Mouse (Mus musculus) NIH3T3 (cell line): ENCODE measurements around the gene Tgfbr1.
"Not testable (repeated sequence)": the region's sequence is repeated elsewhere in the genome, so short reads cannot be mapped to it uniquely, and the experiment has no call there.

Source experiments
- DNase-seq: peaks from one replicate; pipeline ENCODE4 v3.0.0-alpha.2; 2012; ENCODE audit warnings: low read depth

Gene Tgfbr1

DNA sequence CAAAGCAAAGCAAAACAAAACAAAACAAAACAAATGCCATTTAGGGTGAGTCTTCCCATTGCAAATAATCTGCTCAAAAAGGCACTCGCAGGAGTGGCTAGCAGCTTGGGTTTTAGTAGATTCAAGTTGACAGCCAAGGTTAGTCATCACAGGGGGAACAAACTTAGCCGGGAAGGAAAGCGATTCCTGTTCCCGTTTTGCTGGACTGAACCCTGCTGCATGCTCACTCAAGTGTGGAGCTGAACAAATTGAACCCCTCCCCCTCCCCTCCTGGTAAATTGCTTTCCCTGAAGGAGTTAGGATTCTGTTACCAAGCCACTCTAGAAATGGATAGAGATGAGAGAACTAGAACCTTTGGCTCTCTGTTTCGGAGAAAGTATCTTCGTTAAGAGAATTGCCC, 3.3 kb upstream of the Tgfbr1 start:
- DNase-seq: peak; percentile 39

DNA sequence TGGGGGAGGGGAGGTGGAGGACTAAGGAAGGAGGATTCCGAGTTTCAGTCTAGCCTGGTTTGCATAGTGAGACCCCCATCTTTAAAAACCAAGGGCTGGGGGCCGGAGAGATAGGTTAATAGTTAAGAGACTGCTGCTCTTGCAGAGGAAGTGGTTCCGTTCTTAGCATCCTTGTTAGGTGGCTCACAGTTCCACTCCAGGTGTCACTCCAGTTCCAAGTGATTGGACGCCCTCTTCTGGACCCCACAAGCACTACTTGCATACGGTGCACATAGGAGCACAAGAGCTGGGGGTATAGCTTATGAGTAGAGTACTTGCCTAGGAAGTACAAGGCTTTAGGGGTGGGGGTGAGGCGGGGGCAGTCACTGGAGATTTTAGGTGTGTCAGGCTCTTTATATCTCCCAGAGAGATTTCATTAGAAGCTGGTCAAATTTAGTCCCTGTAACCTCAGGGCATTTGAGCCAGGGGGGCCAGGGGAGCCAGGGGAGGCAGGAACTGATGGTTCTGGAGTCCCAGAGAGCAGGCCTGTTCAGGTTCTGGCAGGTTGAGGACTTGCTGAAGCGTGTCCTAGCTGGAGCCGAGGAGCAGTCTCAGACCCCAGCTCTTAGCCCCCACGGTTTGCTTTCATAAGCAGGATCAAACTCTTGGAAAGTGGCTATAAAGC, 1.5 kb upstream of the Tgfbr1 start:
- peak; percentile 62 for DNase-seq

DNA sequence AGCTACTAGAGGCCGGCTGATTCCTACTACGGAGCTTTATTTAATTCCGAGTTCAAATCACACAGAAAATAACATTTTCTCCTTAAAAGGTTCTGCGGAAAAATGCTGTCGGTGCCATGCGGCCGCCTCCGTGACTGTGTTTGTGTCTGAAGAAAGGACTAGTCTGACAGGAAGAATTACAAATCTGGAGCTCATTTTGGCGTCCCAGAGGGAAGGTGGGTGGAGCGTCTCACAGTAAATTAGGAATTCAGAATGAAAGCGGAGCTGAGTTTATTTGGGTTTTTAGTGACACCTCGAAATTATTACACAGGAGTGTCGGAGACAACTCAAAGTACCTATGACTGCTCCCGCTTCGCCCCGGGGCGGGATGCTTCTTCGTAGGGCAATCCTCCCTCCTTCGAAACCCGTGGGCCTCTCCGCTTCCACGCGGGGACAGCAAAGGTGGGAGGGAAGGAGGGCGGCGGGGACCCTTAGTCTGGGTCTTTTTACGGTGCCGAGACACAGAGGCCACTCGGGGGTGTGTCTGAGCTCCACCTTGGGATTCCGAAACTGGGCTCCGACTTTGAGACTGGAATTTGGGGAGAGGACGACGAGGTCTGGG, 861 bp upstream of the Tgfbr1 start:
- peak; percentile 65 for DNase-seq

DNA sequence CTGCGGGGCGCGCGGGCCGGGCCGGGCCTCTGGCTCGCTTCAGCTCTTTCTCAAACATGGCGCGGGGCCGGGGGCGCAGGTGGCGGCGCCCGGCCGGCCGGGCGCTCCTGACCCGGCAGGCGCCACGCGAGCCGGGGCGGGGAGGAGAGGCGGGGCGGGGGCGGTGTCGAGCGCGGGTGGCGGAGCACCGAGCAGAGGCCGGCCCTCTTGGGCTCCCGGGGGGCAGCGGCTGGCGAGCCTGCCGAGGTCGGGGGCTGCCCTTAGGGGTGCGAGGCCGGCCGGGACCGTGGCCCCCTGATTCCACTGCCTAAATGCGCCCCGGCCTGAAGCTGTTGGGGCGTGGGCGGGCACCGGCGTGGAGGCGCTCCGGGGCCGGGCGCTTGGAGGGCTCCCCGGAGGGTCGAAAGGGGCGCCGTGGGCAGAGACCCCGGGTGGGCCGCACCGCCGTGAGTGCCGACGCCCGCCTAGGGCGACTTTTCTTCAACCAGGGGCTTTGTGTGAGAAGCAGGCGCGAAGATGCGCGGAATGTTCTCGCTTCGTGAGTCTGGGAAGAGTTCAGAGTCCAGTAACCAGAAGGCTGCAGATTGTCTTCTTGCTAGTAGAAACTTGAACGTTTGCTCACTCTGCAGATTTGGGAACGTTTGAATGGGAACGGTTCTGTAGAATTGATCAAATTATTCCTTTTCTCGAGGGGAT, 542 bp downstream of the Tgfbr1 start:
- peak; percentile 73 for DNase-seq

DNA sequence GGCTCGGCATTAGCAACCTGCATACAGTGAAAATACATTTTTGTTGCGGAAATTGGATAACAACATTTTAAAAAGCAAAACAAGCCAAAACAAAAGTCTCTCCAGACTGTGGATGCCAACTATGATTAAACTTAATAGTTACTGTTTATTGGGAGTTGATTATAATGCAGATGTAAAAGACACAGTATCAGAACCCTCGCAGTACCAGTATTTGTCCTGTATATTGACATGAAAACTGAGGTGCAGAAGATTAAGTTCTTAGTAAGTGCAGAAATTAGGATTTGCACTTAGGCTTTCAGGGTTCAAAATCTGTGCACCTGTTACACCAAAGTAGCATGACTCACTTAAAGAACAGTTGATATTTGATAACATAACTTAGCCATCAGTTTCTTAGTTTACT, 1.3 kb downstream of the Tgfbr1 start:
- no peak for DNase-seq

DNA sequence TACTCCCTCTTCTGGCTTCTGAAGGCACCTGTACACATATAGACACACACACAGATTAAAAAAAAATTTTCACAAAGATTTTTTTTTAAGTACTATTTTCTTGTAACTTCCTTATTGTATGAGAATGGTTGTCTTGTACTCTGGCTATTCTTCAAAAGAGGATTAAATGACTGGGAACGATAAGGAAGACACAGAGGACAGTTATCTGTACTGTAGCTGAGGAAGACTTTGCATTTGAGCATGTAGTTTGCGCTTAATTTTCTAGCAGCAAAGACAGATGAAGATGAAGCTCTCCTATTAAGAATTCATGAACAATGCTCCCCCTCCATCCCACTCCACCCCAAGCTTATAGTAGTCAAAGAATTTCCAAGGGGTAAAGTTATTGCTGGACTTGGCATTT, 9.6 kb downstream of the Tgfbr1 start:
- DNase-seq: no peak

DNA sequence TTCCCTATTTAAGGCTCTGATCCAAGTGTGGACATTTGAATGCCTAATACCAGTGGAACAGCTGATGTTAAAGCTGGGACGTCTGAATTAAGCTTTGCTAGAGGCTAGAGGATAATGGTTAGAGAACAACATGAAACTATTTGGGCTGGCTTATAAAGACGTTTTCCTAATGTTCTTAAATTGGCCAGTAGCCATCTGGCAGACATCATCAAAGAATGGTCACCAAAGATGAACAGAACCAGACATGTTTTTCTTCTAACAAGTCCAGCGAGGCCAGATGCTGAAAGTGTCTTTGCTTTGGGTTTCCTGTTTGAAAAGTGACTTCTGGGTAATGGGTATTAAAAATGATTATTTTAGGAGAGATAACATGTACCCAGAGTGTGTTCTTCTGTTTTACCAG, 10.1 kb downstream of the Tgfbr1 start:
- no peak for DNase-seq

DNA sequence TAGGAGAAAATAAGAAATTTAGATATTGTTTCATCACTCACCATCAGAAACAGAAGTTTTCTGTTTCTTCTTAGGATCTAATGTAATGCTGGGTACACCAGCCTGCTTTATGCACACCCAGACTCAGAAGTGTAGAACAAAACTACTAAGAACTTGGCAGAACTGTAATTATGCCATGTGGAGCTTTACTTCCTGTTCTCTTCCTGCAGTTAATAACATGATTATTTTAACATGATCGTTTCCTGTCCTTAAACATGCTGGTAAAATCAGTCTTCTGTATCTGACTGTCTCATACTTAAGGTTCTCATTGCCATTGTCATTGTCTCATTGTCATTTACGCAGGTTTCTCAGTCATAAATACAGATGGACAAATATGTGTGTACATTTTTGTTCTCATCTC, 15.7 kb downstream of the Tgfbr1 start:
- no peak for DNase-seq

DNA sequence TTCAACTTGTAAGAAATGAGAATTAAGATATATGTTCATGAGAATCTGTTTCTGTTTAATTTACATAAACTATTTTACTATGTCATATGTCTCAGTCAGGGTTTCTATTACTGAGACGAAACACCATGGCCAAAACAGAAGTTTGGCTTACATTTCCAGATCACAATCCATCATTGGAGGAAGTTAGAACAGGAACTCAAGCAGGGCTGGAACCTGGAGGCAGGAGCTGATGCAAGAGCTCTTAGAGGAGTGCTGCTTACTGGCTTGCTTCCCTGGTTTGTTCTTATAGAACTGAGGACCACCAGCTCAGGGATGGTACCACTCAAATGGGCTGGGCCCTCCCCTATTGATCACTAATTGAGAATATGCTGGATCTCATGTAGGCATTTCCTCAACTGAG, 25.7 kb downstream of the Tgfbr1 start:
- DNase-seq: no peak

DNA sequence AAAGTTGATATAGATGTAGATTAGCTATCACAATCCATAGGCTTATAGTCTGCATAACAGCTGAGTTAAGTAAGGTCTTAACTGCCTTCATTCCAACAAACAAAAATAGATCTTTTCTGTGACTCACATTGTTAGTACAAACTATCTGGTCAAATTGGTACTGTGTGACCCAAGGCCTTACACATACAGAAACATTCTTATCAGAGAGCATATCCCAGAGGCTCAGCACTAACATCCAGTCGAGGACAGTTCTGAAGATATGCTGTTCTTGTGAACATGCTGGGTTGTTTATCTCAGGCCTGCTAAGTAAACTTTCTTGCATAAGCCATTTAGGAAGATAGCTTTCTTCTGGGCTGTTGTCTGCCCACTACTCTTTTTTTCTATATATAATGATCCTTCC, 29.4 kb downstream of the Tgfbr1 start:
- no peak for DNase-seq

DNA sequence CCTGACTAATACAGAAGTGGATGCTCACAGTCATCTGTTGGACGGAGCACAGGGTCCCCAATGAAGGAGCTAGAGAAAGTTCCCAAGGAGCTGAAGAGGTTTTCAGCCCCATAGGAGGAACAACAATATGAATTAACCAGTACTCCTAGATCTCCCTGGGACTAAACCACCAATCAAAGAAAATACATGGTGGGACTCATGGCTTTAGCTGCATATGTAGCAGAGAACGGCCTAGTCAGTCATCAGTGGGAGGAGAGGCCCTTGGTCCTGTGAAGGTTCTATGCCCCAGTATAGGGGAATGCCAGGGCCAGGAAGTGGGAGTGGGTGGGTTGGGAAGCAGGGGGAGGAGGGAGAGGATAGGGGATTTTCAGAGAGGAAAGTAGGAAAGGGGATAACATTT, 38.9 kb downstream of the Tgfbr1 start:
- not testable (repeated sequence) for DNase-seq

DNA sequence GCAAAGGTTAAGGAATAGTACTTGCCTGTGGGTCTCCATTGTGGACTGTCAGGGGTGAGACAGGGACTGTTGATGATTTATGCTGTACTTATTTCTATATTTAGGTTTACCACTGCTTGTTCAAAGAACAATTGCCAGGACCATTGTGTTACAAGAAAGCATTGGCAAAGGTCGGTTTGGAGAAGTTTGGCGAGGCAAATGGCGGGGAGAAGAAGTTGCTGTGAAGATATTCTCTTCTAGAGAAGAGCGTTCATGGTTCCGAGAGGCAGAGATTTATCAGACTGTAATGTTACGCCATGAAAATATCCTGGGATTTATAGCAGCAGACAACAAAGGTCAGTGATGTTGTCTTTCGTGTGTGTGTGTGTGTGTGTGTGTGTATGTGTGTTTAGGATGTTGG, 43.2 kb downstream of the Tgfbr1 start:
- no peak for DNase-seq

DNA sequence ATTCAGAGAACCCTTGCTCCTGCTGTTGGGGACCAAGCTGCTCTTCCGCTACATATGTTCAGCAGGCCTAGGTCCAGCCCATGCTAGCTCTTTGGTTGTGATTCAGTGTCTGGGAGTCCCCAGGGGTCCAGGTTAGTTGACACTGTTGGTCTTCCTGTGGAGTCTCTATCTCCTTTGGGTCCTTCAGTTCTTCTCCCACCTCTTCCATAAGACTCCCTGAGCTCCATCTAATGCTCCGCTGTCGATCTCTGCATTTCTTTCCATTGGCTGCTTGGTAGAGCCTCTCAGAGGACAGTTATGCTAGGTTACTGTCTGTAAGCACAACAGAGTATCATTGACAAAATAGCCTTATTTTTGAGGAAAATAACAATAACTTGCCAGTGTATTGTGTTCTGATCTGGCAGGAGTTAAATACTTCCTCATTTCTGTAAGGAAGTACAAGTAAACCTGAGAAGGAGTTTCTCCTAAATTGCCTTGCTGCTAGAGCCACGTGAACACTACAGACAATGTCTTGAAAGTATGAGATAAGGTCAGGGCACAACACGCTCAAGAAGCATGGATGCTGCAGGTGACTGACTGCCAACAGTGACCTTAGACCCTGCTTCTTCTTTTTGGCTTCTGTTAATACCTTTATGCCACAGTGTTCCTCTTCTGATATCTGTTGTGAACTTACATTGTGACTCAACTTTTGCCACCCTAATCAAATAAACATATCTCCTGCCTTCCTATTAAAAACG, 45.1 kb downstream of the Tgfbr1 start:
- DNase-seq: no peak

DNA sequence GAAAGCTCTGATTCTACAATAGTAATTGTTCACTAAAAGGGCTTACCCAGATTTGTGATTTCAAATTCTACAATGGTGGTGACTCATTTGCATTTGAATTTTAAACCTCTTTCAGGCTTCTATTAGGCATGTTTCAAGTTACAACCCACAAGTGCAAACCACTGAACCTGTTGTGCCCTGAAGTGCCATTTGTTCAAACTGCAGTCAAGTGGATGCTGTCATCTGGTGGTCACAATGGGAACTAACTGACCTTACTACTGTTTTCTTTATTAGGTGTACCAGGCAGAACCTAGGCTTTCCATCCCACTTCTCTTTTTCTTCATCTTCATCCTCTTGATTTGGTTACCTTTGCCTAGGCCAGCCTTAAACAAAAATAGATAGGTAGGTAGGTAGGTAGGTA, 46.8 kb downstream of the Tgfbr1 start:
- DNase-seq: peak; percentile 66

DNA sequence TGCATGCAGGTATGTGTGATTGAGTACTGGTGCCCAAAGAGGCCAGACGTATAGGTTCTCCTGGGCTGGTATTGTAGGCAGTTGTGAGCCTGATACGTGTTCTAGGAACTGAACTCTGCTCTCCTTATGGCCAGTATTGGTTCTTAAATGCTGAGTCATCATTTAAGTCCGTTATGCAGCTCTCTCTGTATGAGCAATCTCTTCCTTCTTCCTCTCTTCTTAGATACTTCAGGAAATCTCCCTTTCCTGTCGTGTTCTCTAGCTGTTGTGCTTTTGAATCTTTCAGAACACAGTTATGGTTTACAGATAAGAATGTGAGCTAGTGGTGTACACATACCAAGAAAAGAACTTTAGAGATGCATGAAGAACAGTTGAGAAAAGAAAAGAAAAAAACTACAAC, 47.3 kb downstream of the Tgfbr1 start:
- no peak for DNase-seq

DNA sequence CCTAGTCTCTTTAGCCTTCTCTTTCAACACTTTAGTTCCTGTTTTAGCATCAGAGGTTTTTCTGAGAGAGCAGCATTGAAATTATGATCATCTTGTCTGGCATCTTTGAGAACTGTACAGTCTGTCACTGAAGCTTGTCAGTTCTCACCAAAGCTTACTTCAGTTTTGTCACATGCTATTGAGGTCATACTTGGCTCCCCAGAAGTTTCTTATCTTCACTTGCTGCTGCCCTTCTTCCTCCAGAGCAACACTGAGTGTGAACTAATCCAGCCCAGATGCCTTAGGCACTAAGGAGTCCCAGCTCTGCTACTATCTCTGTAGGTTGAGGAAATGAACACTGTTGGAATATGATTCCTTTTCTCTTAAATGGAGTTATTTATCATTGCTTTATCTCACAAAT, 49.2 kb downstream of the Tgfbr1 start:
- no peak for DNase-seq

DNA sequence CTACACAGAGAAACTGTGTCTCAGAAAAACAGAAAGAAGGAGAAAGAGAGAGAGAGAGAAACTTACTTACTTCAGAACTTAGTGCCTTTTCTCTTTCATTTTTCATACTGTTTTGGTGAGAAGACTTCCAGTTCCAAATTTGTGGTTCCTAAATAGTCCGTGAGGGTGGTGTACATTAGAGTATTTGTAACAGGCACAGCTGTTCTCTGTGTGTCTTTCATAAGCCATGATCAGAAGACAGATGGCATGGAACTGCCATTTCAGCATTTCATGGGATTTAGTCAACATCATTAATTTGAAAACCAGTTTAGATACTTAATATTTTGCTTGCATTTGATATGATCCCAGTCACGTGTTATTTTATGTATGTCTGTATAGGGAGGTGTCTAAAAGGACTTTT, 51.5 kb downstream of the Tgfbr1 start:
- no peak for DNase-seq

DNA sequence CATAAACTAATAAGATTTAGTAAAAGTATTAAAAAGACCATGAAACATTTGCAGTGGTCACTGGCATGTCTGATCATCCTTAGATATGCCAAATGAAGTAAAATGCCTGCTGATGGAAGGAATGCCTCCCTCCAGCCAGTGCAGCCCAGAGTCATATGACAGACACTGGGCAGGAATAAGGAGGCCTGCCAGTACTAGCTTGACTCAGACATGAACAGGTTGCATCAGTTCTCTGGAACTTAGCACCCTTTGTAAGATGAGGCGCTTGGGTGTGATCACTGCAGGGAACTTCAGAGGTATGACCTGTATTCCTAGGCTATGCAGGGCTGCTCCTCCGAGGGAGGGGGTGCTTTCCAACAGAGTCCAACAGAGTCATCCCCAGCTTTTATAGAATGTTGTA, 54.1 kb downstream of the Tgfbr1 start:
- peak; percentile 66 for DNase-seq

DNA sequence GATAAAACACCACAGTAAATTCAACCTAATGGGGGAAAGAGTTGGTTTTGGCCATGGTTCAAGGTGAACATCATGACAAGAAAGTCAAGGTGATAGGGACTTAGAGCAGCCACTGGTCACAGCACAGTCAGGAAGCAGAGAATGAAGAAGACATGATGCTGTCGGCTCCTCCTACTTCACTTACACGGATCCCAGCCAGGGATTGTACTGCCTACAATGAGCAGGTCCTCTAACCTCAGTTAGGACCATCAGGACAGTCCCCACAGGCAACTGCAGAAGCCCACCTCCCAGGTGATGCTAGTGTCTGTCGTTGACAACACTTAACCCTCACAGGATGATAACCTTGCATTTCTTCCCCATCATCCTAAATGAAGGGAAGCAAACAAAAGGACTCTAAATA, 64.8 kb downstream of the Tgfbr1 start:
- no peak for DNase-seq

DNA sequence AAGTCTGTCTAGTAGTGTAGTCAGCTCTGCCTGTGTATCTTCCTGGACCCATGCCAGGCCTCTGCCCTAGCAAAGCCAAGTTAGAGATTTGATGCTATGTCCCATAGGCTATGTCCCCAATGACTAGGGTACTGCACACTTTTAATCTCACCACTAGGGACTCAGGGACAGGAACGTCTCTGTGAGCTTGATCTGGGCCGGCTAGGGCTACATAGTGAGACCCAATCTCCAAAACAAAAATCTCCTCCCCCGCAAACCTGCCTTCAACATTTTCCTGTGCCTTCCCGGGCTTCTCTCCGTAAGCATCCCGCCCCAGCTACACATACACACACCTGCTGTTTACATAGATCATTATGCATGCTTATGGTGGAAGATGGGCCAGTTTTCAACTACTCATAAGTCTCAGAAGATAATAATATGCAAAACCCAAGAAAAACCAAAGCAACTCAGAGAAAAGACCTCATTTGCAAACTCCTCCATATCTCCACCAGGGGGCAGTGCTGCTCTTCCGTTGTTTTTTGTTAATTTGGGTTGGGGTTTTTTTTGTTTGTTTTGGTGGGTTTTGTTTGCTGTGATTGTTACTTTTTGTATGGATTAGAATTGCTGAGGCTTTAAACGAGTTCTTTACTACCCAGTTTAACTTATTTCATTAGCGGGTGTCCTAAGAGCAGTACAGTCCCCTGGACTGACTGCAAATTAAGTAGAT, 66.4 kb downstream of the Tgfbr1 start:
- DNase-seq: peak; percentile 56

DNA sequence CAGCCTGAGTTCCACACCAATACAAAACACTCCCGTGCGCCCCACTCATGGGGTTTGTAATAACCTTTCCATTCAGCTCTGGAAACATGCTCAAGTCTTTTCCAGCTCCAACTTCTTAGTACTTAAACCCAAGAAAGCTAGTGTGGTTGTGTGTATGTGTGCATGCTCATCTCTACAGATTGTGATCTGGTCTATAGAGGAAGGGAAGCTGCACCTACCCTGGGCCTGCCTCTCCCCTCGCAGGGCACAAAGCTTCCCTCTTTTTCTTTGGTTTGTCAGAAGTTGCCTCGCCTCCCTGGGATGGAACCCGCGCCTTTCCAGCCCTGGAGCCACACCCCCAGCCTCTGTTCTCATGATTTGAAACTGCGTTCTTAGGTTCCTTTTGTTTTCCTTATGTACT, 67.2 kb downstream of the Tgfbr1 start:
- no peak for DNase-seq

DNA sequence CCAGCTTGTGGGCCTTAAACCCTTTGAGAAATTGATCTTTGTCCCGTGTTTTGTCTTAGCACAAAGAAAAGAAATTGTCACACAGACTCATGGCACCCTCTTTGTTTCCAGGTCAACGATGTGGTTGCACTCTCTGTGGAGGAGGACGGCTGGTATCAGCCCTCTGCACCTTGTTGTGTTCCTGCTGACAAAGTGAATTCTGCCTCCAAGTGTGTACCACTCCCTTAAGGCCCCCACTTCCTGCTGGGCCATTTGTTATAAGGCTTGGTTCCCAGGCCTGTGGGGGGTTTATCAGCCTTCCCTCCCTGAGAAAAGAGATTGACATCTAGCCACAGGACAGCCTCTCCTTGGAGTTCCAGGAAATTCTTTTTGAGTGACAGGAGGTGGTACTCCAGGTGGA, 69.2 kb downstream of the Tgfbr1 start:
- DNase-seq: no peak
